Mouse (Mus musculus) olfactory bulb, adult 2 months (tissue): Measurements from ENCODE around the gene Atp8a2.

ENCODE experiments used
- CTCF ChIP-seq: fragments of 200-500 bp; IDR thresholded peaks from 2 replicates; pipeline ENCODE4 v1.5.1; 2012; ENCODE audit warnings: low read depth, mild to moderate bottlenecking, low read length, moderate library complexity; ENCODE audit not compliant: insufficient read depth
- POLR2A ChIP-seq: fragments of 200-500 bp; IDR thresholded peaks from 2 replicates; pipeline ENCODE4 v1.6.1; 2012; ENCODE audit warnings: mild to moderate bottlenecking, low read depth, low read length, moderate library complexity; ENCODE audit not compliant: insufficient read depth

DNA sequence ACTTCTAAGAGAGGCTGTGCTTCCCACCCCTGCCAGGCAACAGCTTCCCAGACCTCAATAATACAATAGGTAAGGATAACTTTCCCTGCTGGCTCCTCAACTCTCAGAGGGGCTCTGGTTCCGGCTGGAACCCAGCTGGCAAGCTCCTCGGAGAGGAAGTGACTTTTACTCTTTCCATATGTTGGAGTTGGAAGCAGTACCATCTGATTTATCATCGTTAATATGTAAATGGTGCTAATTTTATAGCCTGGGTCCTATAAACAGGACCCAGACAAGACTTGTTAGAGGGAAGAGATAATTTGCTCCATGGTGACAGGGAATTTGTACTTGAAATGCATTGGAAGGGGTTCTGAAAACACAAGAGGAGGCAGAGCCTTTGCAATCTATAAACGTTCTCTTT is 507.4 kb downstream of the Atp8a2 start:
- TF ChIP-seq POLR2A (no peak), CTCF (no peak)
